Mouse (Mus musculus) adrenal gland, adult 2 months (tissue): ENCODE results near the gene Amigo3. TPM values are rescaled to one million over a fixed set of nuclear protein-coding genes. Genes with fewer than 3 reads are reported as not detected.
"Not testable (repeated sequence)": the region's sequence is repeated elsewhere in the genome, so short reads cannot be mapped to it uniquely, and the experiment has no call there.

ENCODE experiments used
- DNase-seq: peaks from one replicate; pipeline ENCODE4 v3.0.0; 2021
- long read RNA-seq: library from polyadenylated mRNA; stranded (forward); transcript quantifications from one replicate; pipeline ENCODE4 v2.0.0, GENCODE M21; 2021
- polyA plus RNA-seq: library from polyadenylated mRNA; depleted of rRNA; stranded (reverse); fragments of >200 nt; gene quantifications from 2 replicates; pipeline ENCODE4 v1.2.3, GENCODE M21; 2012; rRNA removed
- total RNA-seq, 2 experiments: library from RNA; stranded (reverse); gene quantifications; 2 replicates each; pipeline ENCODE4 v1.2.3; 2021

The Amigo3 gene
- 1 to 10 TPM; 4.4 to 4.5 TPM for total RNA-seq
- 6.6 and 9.4 TPM in 2 replicates for polyA plus RNA-seq
- long read RNA-seq, transcript Amigo3-201 (1 exons, 2,543 nt): major isoform, 5 of 5 reads
- long read RNA-seq, partial matches to known transcripts: 0 of 5 reads
- long read RNA-seq, other reads (novel, unspliced or antisense): 0 of 5 reads

- peak; percentile 96 for DNase-seq
Measured at GRCm38 (mm10) chr9:108052885-108053664, at the start of gene Amigo3. Gene Amigo3 (plus strand): TSS chr9:108053159.

GRCm38 (mm10) chr9:108003531-108003890 lies 49.4 kb upstream of the Amigo3 start:
- DNase-seq: peak; percentile 24

GRCm38 (mm10) chr9:108008041-108008440 lies 44.9 kb upstream of the Amigo3 start:
- no peak for DNase-seq

GRCm38 (mm10) chr9:108010385-108010784 lies 42.6 kb upstream of the Amigo3 start:
- no peak for DNase-seq

GRCm38 (mm10) chr9:108013577-108013976 lies 39.4 kb upstream of the Amigo3 start:
- DNase-seq: not testable (repeated sequence)

GRCm38 (mm10) chr9:108017127-108017526 lies 35.8 kb upstream of the Amigo3 start:
- DNase-seq: no peak

- DNase-seq: no peak
Measured at GRCm38 (mm10) chr9:108020741-108021140, 32.2 kb upstream of the Amigo3 start.

- DNase-seq: no peak
Measured at GRCm38 (mm10) chr9:108023216-108023615, 29.7 kb upstream of the Amigo3 start.

GRCm38 (mm10) chr9:108026584-108026983 lies 26.4 kb upstream of the Amigo3 start:
- no peak for DNase-seq

- no peak for DNase-seq
Measured at GRCm38 (mm10) chr9:108027867-108028266, 25.1 kb upstream of the Amigo3 start.

- no peak for DNase-seq
Measured at GRCm38 (mm10) chr9:108032126-108032525, 20.8 kb upstream of the Amigo3 start.

GRCm38 (mm10) chr9:108035331-108036156 lies 17.4 kb upstream of the Amigo3 start:
- no peak for DNase-seq

- DNase-seq: no peak
Measured at GRCm38 (mm10) chr9:108044751-108045492, 8.0 kb upstream of the Amigo3 start.

- DNase-seq: no peak
Measured at GRCm38 (mm10) chr9:108046582-108046981, 6.4 kb upstream of the Amigo3 start.

- DNase-seq: no peak
Measured at GRCm38 (mm10) chr9:108047601-108048565, 5.1 kb upstream of the Amigo3 start.

GRCm38 (mm10) chr9:108048566-108048955 lies 4.4 kb upstream of the Amigo3 start:
- no peak for DNase-seq

GRCm38 (mm10) chr9:108049016-108049455 lies 3.9 kb upstream of the Amigo3 start, which contains the start of gene Gmppb:
Gene Gmppb (plus strand): TSS chr9:108049242.
- peak; percentile 98 for DNase-seq

- no peak for DNase-seq
Measured at GRCm38 (mm10) chr9:108049561-108050251, 3.3 kb upstream of the Amigo3 start.

- no peak for DNase-seq
Measured at GRCm38 (mm10) chr9:108051184-108051930, 1.6 kb upstream of the Amigo3 start.

- no peak for DNase-seq
Measured at GRCm38 (mm10) chr9:108051931-108052220, 1.1 kb upstream of the Amigo3 start.
